Mouse (Mus musculus) testis, adult 2 months (tissue): ENCODE measurements around the gene Ctsc. TPM values are rescaled to one million over a fixed set of nuclear protein-coding genes. Genes with fewer than 3 reads are reported as not detected.

Experiments
- H3K27ac ChIP-seq: fragments of 200-500 bp; 2 replicates; pipeline ENCODE4 v1.5.1; 2012; ENCODE audit warnings: low read depth, low read length; ENCODE audit not compliant: control insufficient read depth, insufficient read depth
- H3K27me3 ChIP-seq: fragments of 200-500 bp; 2 replicates; pipeline ENCODE4 v1.6.1; 2012; ENCODE audit warnings: mild to moderate bottlenecking, low read length, moderate library complexity; ENCODE audit not compliant: control insufficient read depth, insufficient read depth
- H3K36me3 ChIP-seq: fragments of 200-500 bp; 2 replicates; pipeline ENCODE4 v1.6.1; 2012; ENCODE audit warnings: mild to moderate bottlenecking, low read length; ENCODE audit not compliant: control insufficient read depth, insufficient read depth
- H3K4me1 ChIP-seq: fragments of 200-500 bp; 2 replicates; pipeline ENCODE4 v1.6.1; 2012; ENCODE audit warnings: low read length; ENCODE audit not compliant: control insufficient read depth, insufficient read depth
- H3K4me3 ChIP-seq: fragments of 200-500 bp; 2 replicates; pipeline ENCODE4 v1.5.1; 2012; ENCODE audit warnings: low read depth, mild to moderate bottlenecking, low read length, moderate library complexity, mixed read lengths; ENCODE audit not compliant: control insufficient read depth
- CTCF ChIP-seq: fragments of 200-500 bp; IDR thresholded peaks from 2 replicates; pipeline ENCODE4 v1.5.1; 2012; ENCODE audit warnings: low read depth, mild to moderate bottlenecking, inconsistent platforms, low read length, moderate library complexity; ENCODE audit not compliant: control insufficient read depth, insufficient read depth, insufficient replicate concordance
- POLR2A ChIP-seq: fragments of 200-500 bp; IDR thresholded peaks from 2 replicates; pipeline ENCODE4 v1.6.1; 2012; ENCODE audit warnings: low read depth, mild to moderate bottlenecking, inconsistent platforms, low read length, moderate library complexity; ENCODE audit not compliant: control insufficient read depth
- polyA plus RNA-seq: library from polyadenylated mRNA; depleted of rRNA; stranded (reverse); fragments of >200 nt; gene quantifications from 2 replicates; pipeline ENCODE4 v1.2.3, GENCODE M21; 2012

Ctsc gene
- polyA plus RNA-seq, 1 experiment: 2.3 TPM

DNA sequence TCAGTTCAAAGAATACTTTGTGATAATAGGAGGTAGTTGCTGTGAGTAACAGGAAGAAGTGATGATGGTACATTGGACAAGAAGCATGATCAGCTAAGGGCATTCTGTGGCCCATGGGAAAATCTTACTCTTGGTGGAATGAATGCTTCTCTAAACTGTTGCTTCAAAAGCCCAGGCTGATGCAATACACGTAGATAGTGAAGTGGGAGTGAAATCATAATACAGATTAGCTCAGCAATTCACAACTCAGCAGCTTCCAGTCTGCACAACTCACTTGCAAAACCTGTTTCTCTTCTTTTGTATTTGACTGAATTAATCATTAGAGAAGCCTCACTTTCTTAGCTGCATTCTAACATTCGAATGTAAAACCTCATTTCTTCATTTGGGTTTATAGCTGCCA is 6.4 kb upstream of the Ctsc start:
- no peak overlapping the region for H3K4me3 ChIP-seq
- no peaks in the 10 kb centered on the region for H3K36me3 ChIP-seq
- H3K4me1 ChIP-seq: no peaks in the 10 kb centered on the region
- H3K27ac ChIP-seq: no peak overlapping the region
- TF ChIP-seq POLR2A: no peak
- no peak for TF ChIP-seq CTCF
- no peaks in the 10 kb centered on the region for H3K27me3 ChIP-seq

DNA sequence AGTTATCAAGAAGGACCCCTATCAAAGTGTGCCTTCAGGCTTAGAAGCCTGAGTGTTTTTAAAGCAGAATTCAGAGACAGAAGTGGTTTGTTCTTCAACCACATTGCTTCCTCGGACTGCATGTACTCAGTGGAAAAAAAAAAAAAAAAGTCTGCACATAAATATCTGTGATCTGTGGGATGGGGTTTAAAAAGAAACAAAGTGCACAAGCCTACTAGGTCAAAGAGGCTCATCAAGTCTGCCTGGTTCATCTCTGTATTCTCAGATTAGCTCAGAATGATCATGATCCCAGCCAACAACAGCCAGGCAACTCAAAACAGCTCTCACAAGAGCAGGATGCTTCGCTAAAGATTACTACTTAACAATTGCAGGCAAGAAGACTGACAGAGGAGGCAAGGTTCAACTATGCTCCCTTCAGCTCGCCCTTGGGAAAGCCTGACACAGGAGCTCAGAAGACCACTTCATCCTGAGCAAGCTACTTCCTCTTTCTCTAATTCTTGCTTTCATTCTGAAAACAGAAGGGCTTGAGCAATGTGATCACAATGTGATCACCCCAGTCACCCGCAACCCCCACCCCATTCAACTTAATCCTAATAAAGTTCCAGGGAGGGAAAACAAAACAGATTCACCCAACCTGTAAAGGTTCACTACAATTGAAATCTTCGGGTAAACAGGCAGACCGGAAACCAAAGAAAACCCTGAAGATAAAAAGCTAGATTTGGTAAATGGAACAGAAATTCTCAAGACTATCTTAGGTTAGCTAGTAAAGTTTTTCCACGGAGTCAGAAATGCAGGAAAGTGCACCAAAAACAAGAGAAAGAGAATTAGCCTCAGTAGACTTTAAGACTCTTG is 745 bp upstream of the Ctsc start:
- Histone ChIP-seq H3K27me3 (no peaks in the 10 kb centered on the region), H3K36me3 (no peaks in the 10 kb centered on the region), H3K4me3 (no peak overlapping the region), H3K4me1 (peaks cover 5% of the 10 kb centered on the region), H3K27ac (no peak overlapping the region)
- no peak for TF ChIP-seq POLR2A
- TF ChIP-seq CTCF: no peak

DNA sequence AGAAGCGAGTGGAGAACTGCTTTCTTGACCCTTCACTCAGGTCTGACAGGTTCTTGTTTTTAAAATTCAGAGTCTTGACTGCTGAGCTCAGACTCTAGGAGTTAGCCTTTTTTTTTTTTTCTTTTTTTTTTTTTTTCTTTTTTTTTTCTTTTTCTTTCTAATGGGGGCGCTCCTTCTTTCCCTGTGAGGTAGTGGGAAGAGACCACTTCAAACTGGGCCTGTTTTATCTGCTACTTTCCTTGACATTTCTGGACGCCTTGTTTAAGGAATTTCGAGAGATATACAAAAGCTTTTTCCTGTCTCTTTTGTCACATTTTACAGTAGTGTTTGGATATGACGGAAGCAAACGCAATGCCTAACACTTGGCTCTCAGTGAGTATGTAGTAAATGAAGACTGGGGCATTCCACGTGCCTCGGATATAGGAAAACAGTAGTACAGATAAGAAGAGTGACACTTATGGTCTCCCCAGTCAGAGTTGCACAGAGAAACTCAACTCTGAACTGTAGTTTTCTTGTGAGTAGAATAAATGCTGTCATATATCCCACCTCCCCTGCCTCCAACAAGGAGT is 827 bp downstream of the Ctsc start:
- Histone ChIP-seq H3K4me3 (no peak overlapping the region), H3K27ac (no peak overlapping the region), H3K4me1 (peaks cover 5% of the 10 kb centered on the region), H3K36me3 (no peaks in the 10 kb centered on the region), H3K27me3 (no peaks in the 10 kb centered on the region)
- TF ChIP-seq POLR2A (no peak), CTCF (no peak)

DNA sequence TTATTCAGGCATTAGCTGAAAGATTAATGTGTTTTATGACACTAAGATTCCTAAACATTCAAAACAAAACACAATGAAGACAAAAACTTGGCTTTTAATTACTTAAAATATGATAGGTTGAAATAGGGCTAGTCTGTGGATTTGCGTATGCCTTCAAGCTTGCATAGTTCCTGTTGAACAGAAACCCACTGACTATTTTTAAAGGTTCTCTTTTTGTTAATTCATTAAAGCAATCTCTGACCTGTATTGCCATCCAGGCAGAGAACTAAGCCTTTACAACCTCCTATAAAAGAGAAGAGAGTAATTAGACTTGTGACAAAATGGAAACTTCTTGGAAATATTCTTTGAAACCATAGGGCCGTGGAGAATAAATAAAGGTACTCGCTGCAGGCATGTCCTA is 7.4 kb downstream of the Ctsc start:
- Histone ChIP-seq H3K27ac (no peak overlapping the region), H3K36me3 (no peaks in the 10 kb centered on the region), H3K27me3 (no peaks in the 10 kb centered on the region), H3K4me3 (no peak overlapping the region), H3K4me1 (no peaks in the 10 kb centered on the region)
- no peak for TF ChIP-seq POLR2A
- TF ChIP-seq CTCF: no peak

DNA sequence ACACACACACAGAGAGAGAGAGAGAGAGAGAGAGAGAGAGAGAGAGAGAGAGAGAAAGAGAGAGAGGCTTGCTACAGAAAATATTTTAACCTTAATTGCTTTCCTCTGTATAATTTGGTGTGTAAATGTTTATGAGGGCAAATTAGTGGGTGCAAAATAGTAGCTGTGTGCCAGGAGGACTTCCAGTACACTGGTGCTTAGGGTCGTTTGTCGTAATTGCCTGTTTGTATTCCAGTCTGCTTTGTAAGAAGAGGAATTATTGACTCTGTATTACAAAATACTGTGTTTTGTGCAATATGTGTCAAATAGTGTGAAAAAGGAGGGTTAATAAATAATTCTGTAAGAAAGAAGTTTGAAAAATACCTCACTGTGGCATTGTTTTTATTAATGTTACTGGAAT is 13.2 kb downstream of the Ctsc start:
- TF ChIP-seq POLR2A (no peak), CTCF (no peak)
- no peak overlapping the region for H3K4me3 ChIP-seq
- no peaks in the 10 kb centered on the region for H3K4me1 ChIP-seq
- no peak overlapping the region for H3K27ac ChIP-seq
- no peaks in the 10 kb centered on the region for H3K27me3 ChIP-seq
- no peaks in the 10 kb centered on the region for H3K36me3 ChIP-seq

DNA sequence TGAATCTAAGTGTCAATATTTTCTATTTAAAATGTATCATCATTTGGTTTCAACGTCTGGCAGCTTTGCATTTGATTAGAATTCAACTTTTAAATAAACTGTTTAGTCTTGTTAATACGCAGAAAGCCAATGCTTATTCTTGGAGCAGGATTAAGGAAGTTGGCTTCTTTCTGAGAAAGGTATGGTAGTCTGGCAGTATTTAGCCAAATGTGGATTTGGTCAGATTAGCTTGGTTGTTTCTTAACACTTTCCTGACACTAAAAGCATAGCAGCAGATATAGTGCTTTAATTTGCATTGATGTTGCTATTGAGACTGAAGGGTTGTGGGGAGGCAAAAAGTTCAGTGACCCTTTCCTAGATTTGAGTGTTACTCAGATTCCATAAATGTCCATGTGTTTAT is 14.2 kb downstream of the Ctsc start:
- Histone ChIP-seq H3K4me1 (no peaks in the 10 kb centered on the region), H3K4me3 (no peak overlapping the region), H3K36me3 (no peaks in the 10 kb centered on the region), H3K27me3 (no peaks in the 10 kb centered on the region), H3K27ac (no peak overlapping the region)
- TF ChIP-seq CTCF (no peak), POLR2A (no peak)

DNA sequence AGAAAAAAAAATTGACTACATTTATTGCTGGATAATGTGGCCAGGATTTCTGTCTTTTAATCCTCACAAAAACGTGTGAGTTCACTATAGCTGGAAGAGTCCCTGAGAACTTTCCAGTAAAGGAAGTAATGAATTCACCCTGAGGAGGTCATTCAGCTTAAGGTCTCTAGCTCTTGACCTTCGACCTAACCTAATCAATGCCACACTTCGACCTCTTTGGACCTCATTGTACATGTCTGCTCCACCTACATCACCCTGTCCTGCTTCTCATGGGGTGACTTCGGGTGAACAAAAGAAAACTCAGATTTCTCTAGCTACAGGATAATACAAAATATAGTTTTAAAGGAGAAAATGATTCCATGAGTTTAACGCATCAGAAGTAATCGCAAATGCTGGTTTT is 16.0 kb downstream of the Ctsc start:
- H3K27ac ChIP-seq: no peak overlapping the region
- no peaks in the 10 kb centered on the region for H3K4me1 ChIP-seq
- no peaks in the 10 kb centered on the region for H3K36me3 ChIP-seq
- TF ChIP-seq CTCF (no peak), POLR2A (no peak)
- no peak overlapping the region for H3K4me3 ChIP-seq
- H3K27me3 ChIP-seq: no peaks in the 10 kb centered on the region
